21 mouse cellular contexts compared by ENCODE assay signal in genomic region chr3:141797372-141797771, GRCm38 (mm10).
"Had no signal": no experiment of that assay in that cellular context is flagged by ENCODE, and none has a peak within 500 bp of the region (broad histone marks: within the 10 kb centered on the region; RNA-seq: fewer than 3 reads in every experiment).

No protein-coding gene starts in this region.

- H3K27me3 ChIP-seq: heart, embryonic 12.5 days; intestine, embryonic 15.5 days; limb, embryonic 12.5 days had no signal

- H3K9ac ChIP-seq: heart, embryonic 12.5 days; hindbrain, embryonic 14.5 days; intestine, embryonic 15.5 days; limb, embryonic 12.5 days had no signal

- H3K4me3 ChIP-seq: gastrocnemius, adult 2 months; heart, embryonic 10.5 days; heart, embryonic 12.5 days; intestine, embryonic 15.5 days; layer of hippocampus, adult 2 months; left cerebral cortex, adult 2 months; limb, embryonic 10.5 days; limb, embryonic 12.5 days had no signal

- H3K36me3 ChIP-seq: heart, embryonic 12.5 days; intestine, embryonic 15.5 days; limb, embryonic 10.5 days had no signal

- H3K4me1 ChIP-seq: heart, embryonic 10.5 days; heart, embryonic 12.5 days; intestine, embryonic 15.5 days; limb, embryonic 10.5 days; limb, embryonic 12.5 days had no signal

- H3K27ac ChIP-seq: gastrocnemius, adult 2 months; heart, embryonic 10.5 days; hindbrain, embryonic 14.5 days; intestine, embryonic 15.5 days; layer of hippocampus, adult 2 months; left cerebral cortex, adult 2 months; limb, embryonic 10.5 days; limb, embryonic 12.5 days had no signal

- H3K4me2 ChIP-seq: heart, embryonic 12.5 days; hindbrain, embryonic 14.5 days; intestine, embryonic 15.5 days; limb, embryonic 12.5 days had no signal

- H3K9me3 ChIP-seq: heart, embryonic 10.5 days; heart, embryonic 12.5 days; intestine, embryonic 15.5 days; limb, embryonic 10.5 days; limb, embryonic 12.5 days had no signal

- DNase-seq: gastrocnemius, adult 2 months; gastrocnemius, postnatal 10 days; gastrocnemius, postnatal 25 days; heart, adult 18-20 months; heart, postnatal 10 days; heart, postnatal 4 days; kidney, adult 18-20 months; kidney, adult 8-10 months; kidney, postnatal 10 days; kidney, postnatal 4 days; liver had no signal

- ATAC-seq: inflammation-experienced regulatory T-cells, adult 6 months; intestine, postnatal 0 days had no signal
